Mouse (Mus musculus) brain, adult 2 months (tissue): ENCODE measurements around the gene Fam57a.

Source experiments
- DNase-seq: peaks from one replicate; pipeline ENCODE4 v3.0.0; 2011; ENCODE audit warnings: low read depth, low spot score

The Fam57a gene

GRCm38 (mm10) chr11:76179495-76180145, at the start of gene Fam57a, which contains the start of gene Vps53:
Fam57a (plus strand) TSS chr11:76179671.
Vps53 (minus strand) TSS chr11:76179647.
- peak; percentile 96 for DNase-seq

- DNase-seq: no peak
These were observed 48.6 kb upstream of the Fam57a start for GRCm38 (mm10) chr11:76130859-76131258.

- no peak for DNase-seq
These were observed 43.6 kb upstream of the Fam57a start for GRCm38 (mm10) chr11:76135641-76136437.

GRCm38 (mm10) chr11:76137996-76138395, 41.5 kb upstream of the Fam57a start:
- DNase-seq: peak; percentile 30

- DNase-seq: no peak
These were observed 35.1 kb upstream of the Fam57a start for GRCm38 (mm10) chr11:76144386-76144785.

GRCm38 (mm10) chr11:76145169-76145568, 34.3 kb upstream of the Fam57a start:
- no peak for DNase-seq

- DNase-seq: no peak
These were observed 33.1 kb upstream of the Fam57a start for GRCm38 (mm10) chr11:76146187-76147010.

- DNase-seq: peak; percentile 83
These were observed 31.1 kb upstream of the Fam57a start for GRCm38 (mm10) chr11:76148055-76149008.

GRCm38 (mm10) chr11:76150980-76151379, 28.5 kb upstream of the Fam57a start:
- DNase-seq: peak; percentile 48

GRCm38 (mm10) chr11:76153236-76153951, 26.1 kb upstream of the Fam57a start:
- no peak for DNase-seq

- DNase-seq: no peak
These were observed 25.3 kb upstream of the Fam57a start for GRCm38 (mm10) chr11:76154200-76154599.

- no peak for DNase-seq
These were observed 24.6 kb upstream of the Fam57a start for GRCm38 (mm10) chr11:76154861-76155260.

- no peak for DNase-seq
These were observed 21.1 kb upstream of the Fam57a start for GRCm38 (mm10) chr11:76158375-76158774.

- DNase-seq: no peak
These were observed 19.2 kb upstream of the Fam57a start for GRCm38 (mm10) chr11:76160251-76160650.

- DNase-seq: peak; percentile 27
These were observed 12.8 kb upstream of the Fam57a start for GRCm38 (mm10) chr11:76166657-76167056.

GRCm38 (mm10) chr11:76167079-76167765, 12.2 kb upstream of the Fam57a start:
- peak; percentile 82 for DNase-seq

- DNase-seq: peak; percentile 70
These were observed 10.5 kb upstream of the Fam57a start for GRCm38 (mm10) chr11:76168976-76169375.

GRCm38 (mm10) chr11:76170207-76170606, 9.3 kb upstream of the Fam57a start:
- DNase-seq: peak; percentile 89

GRCm38 (mm10) chr11:76178726-76179494, 561 bp upstream of the Fam57a start:
- peak; percentile 82 for DNase-seq
